Mouse (Mus musculus) heart, embryonic 16.5 days (tissue): ENCODE results near the gene Gm20388. TPM values are rescaled to one million over a fixed set of nuclear protein-coding genes. Genes with fewer than 3 reads are reported as not detected.

Experiments
- ATAC-seq: fragments of 200-750 bp; cut with Nextera tagmentation; replicated peaks from 2 replicates; pipeline ENCODE4 v1.8.0; 2017; ENCODE audit warnings: moderate number of reproducible peaks; ENCODE audit not compliant: insufficient read depth, low FRiP score; ENCODE audit errors: extremely low read depth
- H3K27ac ChIP-seq: fragments of 300-500 bp; sonication (generic); 2 replicates; pipeline ENCODE4 v1.5.1; 2014; ENCODE audit warnings: mild to moderate bottlenecking, low read length, control low read depth, moderate library complexity
- H3K27me3 ChIP-seq: fragments of 300-500 bp; sonication (generic); 2 replicates; pipeline ENCODE4 v1.6.1; 2014; ENCODE audit warnings: low read length, mixed read lengths; ENCODE audit not compliant: control insufficient read depth, insufficient read depth
- H3K36me3 ChIP-seq: fragments of 300-500 bp; sonication (generic); 2 replicates; pipeline ENCODE4 v1.6.1; 2014; ENCODE audit not compliant: control insufficient read depth, insufficient read depth
- H3K4me1 ChIP-seq: fragments of 300-500 bp; sonication (generic); 2 replicates; pipeline ENCODE4 v1.6.1; 2014; ENCODE audit warnings: low read length, mixed read lengths; ENCODE audit not compliant: control insufficient read depth, insufficient read depth
- H3K4me2 ChIP-seq: fragments of 300-500 bp; sonication (generic); 2 replicates; pipeline ENCODE4 v1.6.1; 2014; ENCODE audit warnings: low read depth, mild to moderate bottlenecking, control low read depth, low read length
- H3K4me3 ChIP-seq: fragments of 300-500 bp; sonication (generic); 2 replicates; pipeline ENCODE4 v1.5.1; 2014; ENCODE audit warnings: mild to moderate bottlenecking, control low read depth, low read length
- H3K9ac ChIP-seq: fragments of 300-500 bp; sonication (generic); 2 replicates; pipeline ENCODE4 v1.6.1; 2014; ENCODE audit warnings: low read length, control low read depth
- H3K9me3 ChIP-seq: fragments of 300-500 bp; sonication (generic); replicated peaks from 2 replicates; pipeline ENCODE4 v1.6.1; 2016; ENCODE audit warnings: low read length; ENCODE audit not compliant: control insufficient read depth
- WGBS: fragments of 180-500 bp; shearing (Covaris S2); extraction: QIAGEN DNeasy Blood & Tissue Kit; methylation state at CpG from one replicate; pipeline ENCODE4 v1.1.7; 2014; 5-methylcytosine and 5-hydroxymethylcytosine counted together
- polyA plus RNA-seq: library from polyadenylated mRNA; unstranded; fragments of >200 nt; fragmentation: Nextera tagmentation; extraction: Ambion mirVana; gene quantifications from 2 replicates; pipeline ENCODE4 v1.2.1, GENCODE M21; 2015

The Gm20388 gene
- polyA plus RNA-seq, 1 experiment from 2014 or later = 4.5 TPM

- ATAC-seq = no peak
- Histone ChIP-seq H3K9ac (no peak overlapping the region), H3K9me3 (no peaks in the 10 kb centered on the region), H3K27ac (no peak overlapping the region), H3K4me3 (no peak overlapping the region), H3K4me2 (no peak overlapping the region), H3K4me1 (peaks cover 6% of the 10 kb centered on the region; the same call in 1 of the 2 replicates), H3K27me3 (no peaks in the 10 kb centered on the region), H3K36me3 (no peaks in the 10 kb centered on the region)
- WGBS = 81% methylated on average over 16 of the region's 16 CpGs
Measured at GRCm38 (mm10) chr8:122240241-122241026, 2329.8 kb downstream of the Gm20388 start.

GRCm38 (mm10) chr8:122243310-122243709 lies 2332.7 kb downstream of the Gm20388 start:
- ATAC-seq = no peak
- H3K9me3 ChIP-seq = no peaks in the 10 kb centered on the region
- no peak overlapping the region for H3K4me3 ChIP-seq
- 81% methylated on average over 4 of the region's 4 CpGs for WGBS
- no peaks in the 10 kb centered on the region for H3K27me3 ChIP-seq
- no peaks in the 10 kb centered on the region for H3K36me3 ChIP-seq
- H3K4me1 ChIP-seq = peaks cover 3% of the 10 kb centered on the region; the same call in 1 of the 2 replicates
- H3K9ac ChIP-seq = no peak overlapping the region
- no peak overlapping the region for H3K27ac ChIP-seq
- H3K4me2 ChIP-seq = no peak overlapping the region

- H3K4me2 ChIP-seq = no peak overlapping the region
- ATAC-seq = no peak
- H3K27me3 ChIP-seq = no peaks in the 10 kb centered on the region
- H3K27ac ChIP-seq = no peak overlapping the region
- no peak overlapping the region for H3K9ac ChIP-seq
- H3K4me3 ChIP-seq = no peak overlapping the region
- 71% methylated on average over 6 of the region's 6 CpGs for WGBS
- H3K9me3 ChIP-seq = no peaks in the 10 kb centered on the region
- 0 out of 2 replicates have a peak, but pooled peaks cover 2% of the 10 kb centered on the region for H3K4me1 ChIP-seq
- H3K36me3 ChIP-seq = no peaks in the 10 kb centered on the region
Measured at GRCm38 (mm10) chr8:122245161-122245560, 2334.5 kb downstream of the Gm20388 start.

- no peak overlapping the region for H3K27ac ChIP-seq
- no peaks in the 10 kb centered on the region for H3K9me3 ChIP-seq
- no peaks in the 10 kb centered on the region for H3K4me1 ChIP-seq
- WGBS = 51% methylated on average over 12 of the region's 12 CpGs
- H3K27me3 ChIP-seq = no peaks in the 10 kb centered on the region
- H3K4me2 ChIP-seq = no peak overlapping the region
- ATAC-seq = no peak
- no peak overlapping the region for H3K9ac ChIP-seq
- no peaks in the 10 kb centered on the region for H3K36me3 ChIP-seq
- no peak overlapping the region for H3K4me3 ChIP-seq
Measured at GRCm38 (mm10) chr8:122246257-122247211, 2335.9 kb downstream of the Gm20388 start.

- H3K4me2 ChIP-seq = no peak overlapping the region
- no peaks in the 10 kb centered on the region for H3K36me3 ChIP-seq
- H3K9me3 ChIP-seq = no peaks in the 10 kb centered on the region
- no peak overlapping the region for H3K4me3 ChIP-seq
- no peak overlapping the region for H3K9ac ChIP-seq
- 0 out of 2 replicates have a peak, but pooled peaks cover 2% of the 10 kb centered on the region for H3K27me3 ChIP-seq
- H3K27ac ChIP-seq = no peak overlapping the region
- ATAC-seq = no peak
- H3K4me1 ChIP-seq = no peaks in the 10 kb centered on the region
- WGBS = 96% methylated on average over 1 of the region's 1 CpGs
Measured at GRCm38 (mm10) chr8:122251739-122252138, 2341.1 kb downstream of the Gm20388 start.

- no peaks in the 10 kb centered on the region for H3K9me3 ChIP-seq
- 0 out of 2 replicates have a peak, but pooled peaks cover 2% of the 10 kb centered on the region for H3K27me3 ChIP-seq
- H3K27ac ChIP-seq = no peak overlapping the region
- H3K4me3 ChIP-seq = no peak overlapping the region
- no peaks in the 10 kb centered on the region for H3K4me1 ChIP-seq
- H3K4me2 ChIP-seq = no peak overlapping the region
- no peak overlapping the region for H3K9ac ChIP-seq
- WGBS = 66% methylated on average over 5 of the region's 5 CpGs
- no peak for ATAC-seq
- no peaks in the 10 kb centered on the region for H3K36me3 ChIP-seq
Measured at GRCm38 (mm10) chr8:122252366-122252765, 2341.7 kb downstream of the Gm20388 start.

- no peak for ATAC-seq
- Histone ChIP-seq H3K36me3 (no peaks in the 10 kb centered on the region), H3K27me3 (peaks cover 5% of the 10 kb centered on the region), H3K4me1 (no peaks in the 10 kb centered on the region), H3K4me2 (no peak overlapping the region), H3K27ac (no peak overlapping the region), H3K9ac (no peak overlapping the region), H3K4me3 (no peak overlapping the region), H3K9me3 (no peaks in the 10 kb centered on the region)
- whole genome bisulfite sequencing = 75% methylated on average over 2 of the region's 2 CpGs
Measured at GRCm38 (mm10) chr8:122259351-122259750, 2348.7 kb downstream of the Gm20388 start.

GRCm38 (mm10) chr8:122260755-122261154 lies 2350.1 kb downstream of the Gm20388 start:
- H3K4me3 ChIP-seq = no peak overlapping the region
- H3K4me2 ChIP-seq = no peak overlapping the region
- H3K9ac ChIP-seq = no peak overlapping the region
- H3K27ac ChIP-seq = no peak overlapping the region
- no peak for ATAC-seq
- no peaks in the 10 kb centered on the region for H3K9me3 ChIP-seq
- WGBS = 60% methylated on average over 9 of the region's 9 CpGs
- no peaks in the 10 kb centered on the region for H3K36me3 ChIP-seq
- H3K4me1 ChIP-seq = no peaks in the 10 kb centered on the region
- H3K27me3 ChIP-seq = peaks cover 5% of the 10 kb centered on the region

GRCm38 (mm10) chr8:122262835-122263234 lies 2352.2 kb downstream of the Gm20388 start:
- H3K9ac ChIP-seq = no peak overlapping the region
- no peak for ATAC-seq
- H3K4me2 ChIP-seq = no peak overlapping the region
- no peak overlapping the region for H3K27ac ChIP-seq
- H3K4me3 ChIP-seq = no peak overlapping the region
- H3K36me3 ChIP-seq = no peaks in the 10 kb centered on the region
- peaks cover 3% of the 10 kb centered on the region for H3K27me3 ChIP-seq
- H3K4me1 ChIP-seq = no peaks in the 10 kb centered on the region
- H3K9me3 ChIP-seq = no peaks in the 10 kb centered on the region
- whole genome bisulfite sequencing = 66% methylated on average over 16 of the region's 16 CpGs
